Mouse (Mus musculus) lung, postnatal 36 days (tissue): ENCODE results near the gene Klhl12.
"Not testable (repeated sequence)": the region's sequence is repeated elsewhere in the genome, so short reads cannot be mapped to it uniquely, and the experiment has no call there.

ENCODE experiments used
- DNase-seq: peaks from one replicate; pipeline ENCODE4 v3.0.0; 2022; ENCODE audit warnings: mixed read lengths

Klhl12 gene

GRCm38 (mm10) chr1:134454904-134455824 lies at the start of gene Klhl12:
TSS of gene Klhl12 (plus strand) at chr1:134455531.
- DNase-seq = peak; percentile 97

GRCm38 (mm10) chr1:134406414-134406771 lies 48.9 kb upstream of the Klhl12 start:
- DNase-seq = no peak

- DNase-seq = no peak
These were observed 47.3 kb upstream of the Klhl12 start for GRCm38 (mm10) chr1:134408080-134408479.

- DNase-seq = no peak
These were observed 43.4 kb upstream of the Klhl12 start for GRCm38 (mm10) chr1:134411706-134412629.

GRCm38 (mm10) chr1:134414038-134414437 lies 41.3 kb upstream of the Klhl12 start:
- DNase-seq = no peak

GRCm38 (mm10) chr1:134414501-134415167 lies 40.7 kb upstream of the Klhl12 start:
- DNase-seq = no peak

- peak; percentile 99 for DNase-seq
These were observed 40.0 kb upstream of the Klhl12 start, which contains the start of gene Adipor1 for GRCm38 (mm10) chr1:134415168-134415831. TSS of gene Adipor1 (plus strand) at chr1:134415378.

- no peak for DNase-seq
These were observed 36.8 kb upstream of the Klhl12 start for GRCm38 (mm10) chr1:134418414-134418975.

- DNase-seq = no peak
These were observed 36.2 kb upstream of the Klhl12 start for GRCm38 (mm10) chr1:134419176-134419575.

GRCm38 (mm10) chr1:134419751-134420458 lies 35.4 kb upstream of the Klhl12 start:
- DNase-seq = peak; percentile 66

- DNase-seq = no peak
These were observed 31.4 kb upstream of the Klhl12 start for GRCm38 (mm10) chr1:134423911-134424310.

- DNase-seq = no peak
These were observed 29.0 kb upstream of the Klhl12 start for GRCm38 (mm10) chr1:134426289-134426688.

GRCm38 (mm10) chr1:134433002-134433401 lies 22.3 kb upstream of the Klhl12 start:
- no peak for DNase-seq

- DNase-seq = no peak
These were observed 21.9 kb upstream of the Klhl12 start for GRCm38 (mm10) chr1:134433473-134433872.

GRCm38 (mm10) chr1:134435414-134435813 lies 19.9 kb upstream of the Klhl12 start:
- DNase-seq = peak; percentile 67

GRCm38 (mm10) chr1:134440437-134440836 lies 14.9 kb upstream of the Klhl12 start:
- DNase-seq = no peak

- not testable (repeated sequence) for DNase-seq
These were observed 13.6 kb upstream of the Klhl12 start for GRCm38 (mm10) chr1:134441737-134442136.

- DNase-seq = no peak
These were observed 12.9 kb upstream of the Klhl12 start for GRCm38 (mm10) chr1:134442394-134442793.

- not testable (repeated sequence) for DNase-seq
These were observed 12.0 kb upstream of the Klhl12 start for GRCm38 (mm10) chr1:134443288-134443687.

- DNase-seq = no peak
These were observed 9.9 kb upstream of the Klhl12 start for GRCm38 (mm10) chr1:134445418-134445817.

GRCm38 (mm10) chr1:134448537-134448936 lies 6.8 kb upstream of the Klhl12 start:
- not testable (repeated sequence) for DNase-seq
